Mouse (Mus musculus) splenic B cell, adult 2 months (primary cell): ENCODE results near the gene Bfar.

Experiments
- DNase-seq: peaks from one replicate; pipeline ENCODE4 v3.0.0-alpha.2; 2011; ENCODE audit warnings: low read depth, low spot score
- H3K27me3 ChIP-seq: 2 replicates; pipeline ENCODE4 v1.6.1; 2012; ENCODE audit warnings: mild to moderate bottlenecking, low read length, moderate library complexity, mixed read lengths; ENCODE audit not compliant: control insufficient read depth, poor library complexity, insufficient read depth, severe bottlenecking
- H3K36me3 ChIP-seq: 2 replicates; pipeline ENCODE4 v1.6.1; 2012; ENCODE audit warnings: mild to moderate bottlenecking, low read length, moderate library complexity, mixed read lengths; ENCODE audit not compliant: control insufficient read depth, poor library complexity, insufficient read depth, severe bottlenecking

The Bfar gene

DNA sequence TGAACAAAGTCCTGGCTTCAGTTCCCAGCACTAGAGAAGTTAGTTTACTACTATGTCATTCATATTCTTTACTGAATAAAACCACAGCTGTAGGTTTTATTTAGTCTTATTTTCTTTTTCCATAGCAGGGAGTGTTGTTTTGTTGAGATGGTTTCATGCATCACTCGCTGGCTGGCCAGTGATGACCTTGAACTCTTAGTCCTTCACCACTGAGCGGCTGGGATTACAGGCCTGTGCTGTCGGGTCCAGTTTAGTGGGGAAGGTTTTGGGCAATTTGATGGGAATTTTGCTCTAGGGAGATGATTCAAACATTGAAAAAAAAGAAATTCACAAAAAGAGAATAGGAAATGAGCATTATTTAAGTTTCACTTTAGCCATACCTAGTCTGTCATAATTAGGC, 2.9 kb downstream of the Bfar start:
- no peak for DNase-seq
- peaks cover 9% of the 10 kb centered on the region for H3K36me3 ChIP-seq
- H3K27me3 ChIP-seq, result no peaks in the 10 kb centered on the region

DNA sequence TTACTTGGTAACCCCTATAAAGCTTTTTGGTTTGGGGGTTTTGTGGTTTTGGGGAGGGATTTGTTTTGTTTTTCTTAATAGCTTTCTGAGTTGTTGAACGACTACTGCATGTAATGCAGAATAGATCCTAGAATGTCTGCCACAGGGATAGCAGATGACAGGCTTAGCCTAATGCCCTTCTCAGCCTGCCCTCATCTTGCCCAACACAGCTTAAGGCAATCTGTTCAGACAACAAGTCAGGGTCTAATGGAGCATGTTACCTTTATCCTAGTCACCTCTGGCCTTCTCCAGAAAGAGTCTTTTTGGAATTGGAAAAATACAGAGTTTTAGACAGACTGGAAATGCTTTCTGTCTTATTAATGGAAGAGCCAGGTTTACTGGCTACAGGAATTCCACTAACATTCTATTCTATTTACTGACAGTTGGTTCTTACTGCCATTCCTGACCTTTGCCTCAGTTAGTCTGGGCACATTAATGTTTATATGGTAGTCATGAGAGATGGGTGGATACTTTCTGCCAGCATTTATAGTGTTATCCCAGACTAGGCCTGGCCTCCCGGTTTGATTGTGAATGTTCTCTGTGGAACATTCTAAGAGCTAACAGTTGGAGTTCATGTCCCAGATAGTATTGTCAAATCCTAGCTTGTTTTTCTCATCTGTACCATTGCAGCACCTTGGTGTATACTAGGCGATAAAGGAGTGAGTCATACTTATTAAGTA, 7.1 kb downstream of the Bfar start:
- Histone ChIP-seq H3K36me3 (peaks cover 9% of the 10 kb centered on the region), H3K27me3 (no peaks in the 10 kb centered on the region)
- DNase-seq, result no peak

DNA sequence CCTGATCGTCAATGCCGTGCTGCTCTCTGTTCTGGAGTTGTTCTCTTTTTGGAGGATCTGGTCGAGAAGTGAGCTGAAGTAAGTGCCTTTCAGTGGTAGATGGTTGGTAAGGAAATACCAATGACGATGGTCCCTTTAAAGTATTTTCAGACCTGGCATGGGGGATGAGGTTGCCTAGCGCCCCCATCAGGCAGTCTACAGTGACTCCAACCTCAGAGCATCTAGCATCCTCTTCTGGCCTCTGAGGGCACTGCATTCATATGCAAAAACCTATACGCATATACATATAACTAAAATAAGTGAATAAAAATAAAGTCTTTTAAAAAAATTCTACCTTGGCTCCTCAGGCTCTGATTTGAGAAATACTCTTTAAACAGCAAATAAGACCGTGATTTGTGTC, 27.3 kb downstream of the Bfar start:
- Histone ChIP-seq H3K36me3 (peaks cover 26% of the 10 kb centered on the region), H3K27me3 (no peaks in the 10 kb centered on the region)
- DNase-seq, result peak; percentile 20

DNA sequence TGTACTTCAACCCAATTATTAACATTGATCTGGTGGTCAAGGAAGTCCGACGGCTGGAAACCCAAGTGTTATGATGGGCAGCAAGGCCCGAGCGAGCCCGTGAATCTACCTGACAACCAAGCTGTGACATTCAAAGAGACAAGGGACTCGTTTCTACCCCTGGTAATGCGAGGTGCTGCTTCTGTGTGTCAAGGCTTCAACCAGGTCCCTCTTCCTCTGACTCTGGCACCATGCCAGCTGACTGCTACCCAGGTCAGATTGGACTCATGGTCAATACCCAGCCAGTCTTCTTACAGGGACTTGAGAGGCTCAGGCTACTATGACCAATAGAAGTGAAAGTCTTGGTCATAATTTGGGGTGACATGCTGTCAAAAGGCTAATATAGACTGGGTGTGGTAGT, 30.5 kb downstream of the Bfar start:
- no peak for DNase-seq
- H3K36me3 ChIP-seq, result peaks cover 20% of the 10 kb centered on the region
- no peaks in the 10 kb centered on the region for H3K27me3 ChIP-seq

DNA sequence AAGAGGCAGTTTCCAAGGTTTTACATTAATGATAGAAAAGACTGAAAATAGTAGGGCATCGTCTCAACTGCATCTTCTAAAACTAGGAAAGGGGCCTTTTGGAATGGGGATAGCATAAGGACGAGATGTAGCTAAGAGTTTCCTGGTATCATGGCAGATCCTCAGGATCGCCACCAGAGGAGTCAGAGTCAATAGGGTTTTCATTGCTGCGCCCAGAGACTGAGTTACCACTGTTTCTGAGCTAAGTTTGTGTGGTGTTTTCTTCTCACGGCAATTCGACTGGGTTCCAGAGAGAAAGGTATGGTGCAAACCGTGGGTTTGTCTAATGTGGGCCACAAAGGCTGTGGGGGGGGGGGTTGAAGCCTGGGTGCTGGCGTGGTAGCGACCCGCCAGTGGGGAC, 33.0 kb downstream of the Bfar start:
- H3K36me3 ChIP-seq, result peaks cover 10% of the 10 kb centered on the region; the same call in 1 of the 2 replicates
- DNase-seq, result no peak
- H3K27me3 ChIP-seq, result no peaks in the 10 kb centered on the region

DNA sequence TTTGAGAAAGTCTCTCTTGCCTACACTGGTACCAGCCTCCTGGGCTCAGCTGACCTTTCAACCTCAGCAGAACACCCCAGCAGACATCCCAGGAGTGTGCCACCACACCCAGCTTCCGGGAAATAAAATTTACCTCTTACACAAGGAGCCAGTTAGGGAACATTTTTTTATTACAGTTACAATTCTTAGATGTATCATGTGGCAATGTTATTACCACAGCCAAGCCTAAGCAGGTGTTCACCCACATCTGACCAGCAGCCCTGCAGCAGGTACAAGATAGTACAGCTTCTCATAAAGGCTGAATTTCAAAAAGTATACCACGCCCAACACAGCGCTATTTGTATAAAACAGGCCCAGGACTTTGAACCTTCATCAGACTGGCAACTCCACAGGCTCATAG, 43.3 kb downstream of the Bfar start:
- no peaks in the 10 kb centered on the region for H3K36me3 ChIP-seq
- no peaks in the 10 kb centered on the region for H3K27me3 ChIP-seq
- DNase-seq, result no peak

DNA sequence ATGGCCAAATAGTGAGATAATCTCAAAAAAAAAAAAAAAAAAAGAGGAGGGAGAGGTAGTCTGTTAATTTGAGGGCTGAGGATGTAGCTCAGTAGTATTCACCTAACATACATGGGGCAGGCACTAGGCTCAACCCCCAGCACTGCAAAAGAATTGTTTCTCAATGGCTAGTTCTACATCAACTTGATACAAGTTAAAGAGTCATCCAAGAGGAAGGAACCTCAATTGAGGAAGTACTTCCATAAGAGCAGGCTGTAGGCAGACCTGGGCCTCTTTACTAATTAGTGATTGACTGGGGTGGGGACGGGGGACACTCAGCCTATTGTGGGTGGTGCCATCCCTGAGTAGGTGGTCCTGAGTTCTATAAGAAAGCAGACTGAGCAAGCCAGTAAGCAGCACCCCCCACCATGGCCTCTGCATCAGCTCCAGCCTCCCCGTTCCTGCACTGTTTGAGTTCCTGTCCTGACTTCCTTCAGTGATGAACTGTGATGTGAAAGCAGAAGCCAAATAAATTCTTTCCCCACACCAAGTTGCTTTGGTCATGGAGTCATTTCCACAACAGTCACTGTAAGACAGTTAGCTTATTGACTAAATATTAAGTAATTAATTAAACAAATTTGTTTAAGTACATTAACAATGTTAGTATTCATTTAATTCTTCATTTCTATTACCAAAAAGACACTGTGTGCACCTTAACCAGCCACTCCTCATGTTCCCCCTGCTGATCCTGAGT, 45.3 kb downstream of the Bfar start:
- Histone ChIP-seq H3K27me3 (no peaks in the 10 kb centered on the region), H3K36me3 (no peaks in the 10 kb centered on the region)
- no peak for DNase-seq

DNA sequence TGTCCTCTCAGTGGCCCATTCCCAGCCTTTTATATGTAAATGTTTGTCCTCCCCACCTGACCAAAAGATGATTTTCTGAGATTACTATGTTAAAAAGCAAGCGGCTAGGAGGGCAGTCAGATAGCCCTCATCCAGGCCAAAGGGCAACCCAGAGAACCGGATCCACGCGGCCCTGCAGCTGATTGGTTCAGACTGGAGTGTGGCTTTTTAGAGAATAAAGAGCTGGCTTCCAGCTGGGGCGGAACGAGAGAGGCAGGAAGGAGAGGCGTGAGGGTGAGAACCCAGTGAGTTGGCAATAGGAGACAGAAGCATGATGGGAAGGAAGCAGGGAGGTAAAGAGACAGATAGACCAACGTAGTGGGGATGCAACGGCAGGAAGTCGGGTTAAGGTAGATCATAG, 51.3 kb downstream of the Bfar start:
- H3K27me3 ChIP-seq, result no peaks in the 10 kb centered on the region
- H3K36me3 ChIP-seq, result no peaks in the 10 kb centered on the region
- no peak for DNase-seq

DNA sequence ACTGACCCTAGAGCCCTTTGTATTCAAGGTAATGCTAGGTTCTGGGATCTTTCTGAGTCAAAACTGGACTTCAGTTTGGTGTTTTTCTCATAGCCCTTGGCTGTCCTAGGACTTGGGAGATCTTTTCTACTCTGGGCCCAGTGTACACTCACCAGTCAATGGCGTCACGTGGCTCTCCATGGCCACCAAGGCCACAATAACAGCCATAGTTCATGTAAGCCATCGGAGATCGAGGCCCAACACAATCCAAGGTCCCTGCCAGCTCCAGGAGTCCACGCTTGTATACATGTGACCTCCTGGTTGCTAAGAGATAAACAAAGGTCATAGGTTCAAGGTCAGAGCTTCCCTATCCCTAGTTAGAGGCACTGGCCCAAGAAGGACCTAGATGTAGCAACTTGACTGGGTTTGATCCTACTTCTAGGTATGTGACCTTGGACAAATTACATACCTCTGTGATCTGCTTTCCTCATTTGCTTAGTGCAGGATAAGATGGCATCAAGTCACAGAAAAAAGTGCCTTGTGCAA, 56.2 kb downstream of the Bfar start:
- no peaks in the 10 kb centered on the region for H3K36me3 ChIP-seq
- H3K27me3 ChIP-seq, result no peaks in the 10 kb centered on the region
- no peak for DNase-seq

DNA sequence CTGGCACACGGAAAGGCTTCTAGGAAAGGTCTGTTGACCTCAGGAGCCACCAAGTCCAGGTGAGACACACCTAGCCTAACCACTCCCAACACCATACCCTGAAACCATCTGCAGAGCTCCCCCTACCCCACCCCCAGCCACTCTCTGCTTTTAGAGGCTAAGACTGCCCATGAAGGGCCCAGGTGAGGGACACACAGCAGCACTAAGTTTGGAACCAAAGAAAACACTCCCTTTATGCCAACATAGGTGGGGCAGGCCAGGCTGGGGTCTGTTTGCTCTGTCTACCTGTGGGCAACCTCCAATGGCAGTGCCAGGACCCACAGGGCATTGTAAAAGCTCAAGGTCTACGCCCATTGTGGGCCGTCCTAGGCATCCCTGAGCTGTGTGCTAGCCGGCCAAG, 57.8 kb downstream of the Bfar start:
- DNase-seq, result no peak

DNA sequence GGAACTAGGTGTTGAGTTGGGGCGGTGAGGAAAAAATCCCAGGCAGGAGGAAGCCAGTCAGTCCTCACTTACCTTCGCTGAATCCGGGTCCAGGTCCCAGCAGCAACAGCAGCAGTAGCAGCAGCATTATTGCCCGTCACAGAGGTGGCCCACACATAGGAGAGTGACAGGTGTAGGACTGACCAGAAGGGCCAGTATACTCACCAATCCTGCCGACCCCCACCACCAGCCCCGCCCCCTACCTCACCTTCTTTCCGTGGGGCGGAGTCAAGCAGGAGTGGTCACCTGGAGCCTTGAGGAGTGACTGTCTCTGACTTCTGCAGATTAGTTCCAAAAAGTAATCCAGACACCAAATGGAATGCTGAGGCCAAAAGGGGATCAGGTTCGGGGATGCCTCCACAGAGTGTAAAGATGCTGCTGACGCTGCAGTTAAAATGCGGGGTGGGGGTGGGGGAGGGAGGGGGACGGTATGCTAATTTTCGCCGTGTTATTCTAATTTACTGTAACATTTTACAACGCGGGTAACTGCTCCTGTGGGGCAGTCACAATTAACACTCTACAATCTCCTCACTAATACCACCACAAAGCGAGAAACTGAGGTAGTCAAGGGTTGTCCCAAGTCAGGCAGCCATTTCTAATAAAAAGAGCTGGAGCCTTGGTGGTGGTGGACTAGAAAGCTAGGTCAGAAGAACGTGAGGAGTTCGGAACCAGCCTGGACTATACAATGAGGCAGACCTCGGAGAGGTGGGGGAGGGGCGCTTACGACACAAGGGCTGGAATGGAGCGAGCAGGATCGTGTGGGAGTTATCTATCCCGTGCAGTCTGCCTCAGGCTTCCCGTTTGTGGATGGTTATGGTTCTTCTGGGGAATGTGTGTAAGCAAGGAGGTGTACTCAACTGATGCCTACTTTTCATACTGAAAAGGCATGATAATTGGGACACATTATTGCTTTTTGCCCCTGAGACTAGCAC, 58.9 kb downstream of the Bfar start, which contains the start of gene Pla2g10:
Gene Pla2g10 (minus strand): TSS at position 699 of the 971 bp plus-strand sequence.
- H3K36me3 ChIP-seq, result no peaks in the 10 kb centered on the region
- H3K27me3 ChIP-seq, result no peaks in the 10 kb centered on the region
- no peak for DNase-seq

More for the DNA sequence above, 57.8 kb downstream of the Bfar start:
- Histone ChIP-seq H3K36me3 (no peaks in the 10 kb centered on the region), H3K27me3 (no peaks in the 10 kb centered on the region)

DNA sequence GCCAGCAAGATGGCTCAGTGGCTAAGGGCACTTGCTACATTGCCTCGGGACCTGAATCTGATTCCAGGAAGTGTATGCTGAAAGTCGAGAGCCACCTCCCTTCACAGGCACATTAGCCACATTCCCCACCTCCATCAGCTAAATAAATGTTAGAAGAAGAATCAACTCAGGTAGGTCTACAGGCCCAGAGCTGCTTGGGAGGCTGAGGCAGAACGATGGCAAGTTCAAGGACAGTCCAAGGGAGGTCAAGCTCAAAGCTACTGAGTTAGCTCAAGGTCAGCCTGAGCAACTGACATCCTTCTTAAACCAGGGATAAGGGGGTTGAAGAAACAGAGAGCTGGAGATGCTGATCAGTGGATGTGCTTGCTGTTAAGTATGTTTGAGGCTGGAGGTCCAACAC, 61.1 kb downstream of the Bfar start:
- Histone ChIP-seq H3K27me3 (no peaks in the 10 kb centered on the region), H3K36me3 (no peaks in the 10 kb centered on the region)
- no peak for DNase-seq

DNA sequence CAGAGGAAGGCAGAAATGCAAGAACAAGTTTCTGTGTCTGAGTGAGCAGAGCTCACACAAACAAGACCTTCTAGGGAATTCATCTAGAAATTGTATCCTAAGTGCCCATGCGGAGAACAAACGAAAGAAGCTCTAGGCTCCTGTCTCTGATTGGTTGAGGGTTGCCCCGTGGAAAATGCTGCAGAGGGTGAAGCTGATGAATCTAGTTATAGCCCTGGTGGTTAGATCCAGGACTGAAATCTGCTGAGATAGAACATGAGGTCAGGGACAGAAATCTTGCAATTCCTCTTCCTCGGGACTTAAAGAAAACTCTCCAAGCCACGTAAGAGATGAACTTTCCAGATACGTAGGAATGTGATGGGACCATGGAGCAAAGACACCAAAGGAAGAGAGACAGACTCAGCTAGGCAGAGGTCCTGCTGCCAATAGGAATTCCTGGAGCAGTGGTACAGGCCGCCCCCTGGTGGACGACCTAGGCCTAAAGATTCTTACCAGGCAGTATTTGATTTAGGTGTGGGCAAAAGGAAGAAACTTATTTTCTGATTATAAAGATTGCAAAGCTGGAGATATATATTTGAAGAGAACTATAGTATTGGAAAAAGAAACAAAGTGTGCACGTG, 62.0 kb downstream of the Bfar start:
- H3K36me3 ChIP-seq, result no peaks in the 10 kb centered on the region
- H3K27me3 ChIP-seq, result no peaks in the 10 kb centered on the region
- peak; percentile 70 for DNase-seq

DNA sequence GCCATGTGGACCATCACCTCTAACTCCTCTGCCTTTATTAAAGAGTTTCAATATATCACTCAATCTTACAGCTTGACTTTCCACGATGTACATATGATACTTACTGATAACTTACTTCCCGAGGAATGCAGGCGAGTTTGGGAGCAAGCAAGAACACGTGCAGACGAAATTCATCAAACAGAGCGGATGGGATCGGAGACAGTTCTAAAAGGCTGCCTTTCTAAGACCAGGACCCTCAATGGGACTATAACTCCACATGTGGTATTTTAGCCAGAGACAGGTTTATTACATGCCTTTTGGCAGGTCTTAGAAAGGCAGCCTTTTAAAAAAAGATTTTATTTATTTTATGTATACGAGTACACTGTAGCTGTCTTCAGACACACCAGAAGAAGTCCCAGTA, 64.3 kb downstream of the Bfar start:
- Histone ChIP-seq H3K36me3 (no peaks in the 10 kb centered on the region), H3K27me3 (no peaks in the 10 kb centered on the region)
- DNase-seq, result no peak
